Mouse (Mus musculus) spleen, adult 2 months (tissue): ENCODE measurements around the gene Pde6b. TPM values are rescaled to one million over a fixed set of nuclear protein-coding genes. Genes with fewer than 3 reads are reported as not detected.

Source experiments
- DNase-seq, 2 experiments: peaks; one replicate each; pipeline versions ENCODE4 v3.0.0 to v3.0.0-alpha.2; 2012 to 2021; ENCODE audit warnings: low spot score in 2 of 2, low read depth in 1 of 2
- H3K27ac ChIP-seq: fragments of 200-500 bp; 2 replicates; pipeline ENCODE4 v1.5.1; 2012; ENCODE audit warnings: low read length, inconsistent platforms; ENCODE audit not compliant: insufficient read depth
- H3K27me3 ChIP-seq: fragments of 200-500 bp; 2 replicates; pipeline ENCODE4 v1.6.1; 2012; ENCODE audit warnings: mild to moderate bottlenecking, moderate library complexity, low read length, inconsistent platforms; ENCODE audit not compliant: control insufficient read depth, insufficient read depth
- H3K36me3 ChIP-seq: fragments of 200-500 bp; 2 replicates; pipeline ENCODE4 v1.6.1; 2012; ENCODE audit warnings: mild to moderate bottlenecking, low read length, inconsistent platforms; ENCODE audit not compliant: control insufficient read depth, insufficient read depth
- H3K4me1 ChIP-seq: fragments of 200-500 bp; 2 replicates; pipeline ENCODE4 v1.6.1; 2011; ENCODE audit warnings: inconsistent platforms; ENCODE audit not compliant: control insufficient read depth, insufficient read depth, insufficient read length
- H3K4me3 ChIP-seq: fragments of 200-500 bp; 2 replicates; pipeline ENCODE4 v1.5.1; 2011; ENCODE audit warnings: mild to moderate bottlenecking, inconsistent platforms; ENCODE audit not compliant: insufficient read depth, insufficient read length; ENCODE audit errors: extremely low read depth
- CTCF ChIP-seq: fragments of 200-500 bp; IDR thresholded peaks from 2 replicates; pipeline ENCODE4 v1.5.1; 2011; ENCODE audit warnings: mild to moderate bottlenecking, inconsistent platforms; ENCODE audit not compliant: insufficient read depth, insufficient read length, insufficient replicate concordance; ENCODE audit errors: extremely low read depth
- POLR2A ChIP-seq: fragments of 200-500 bp; IDR thresholded peaks from 2 replicates; pipeline ENCODE4 v1.6.1; 2011; ENCODE audit warnings: low read depth, low read length, inconsistent platforms
- WGBS: fragments of 180-500 bp; shearing (Covaris S2); methylation state at CpG from one replicate; pipeline ENCODE4 v1.1.7; 2018; 5-methylcytosine and 5-hydroxymethylcytosine counted together
- polyA plus RNA-seq: library from polyadenylated mRNA; depleted of rRNA; stranded (reverse); fragments of >200 nt; gene quantifications from 2 replicates; pipeline ENCODE4 v1.2.3, GENCODE M21; 2012; rRNA removed

Gene Pde6b
- polyA plus RNA-seq = not detected in 2 replicates

DNA sequence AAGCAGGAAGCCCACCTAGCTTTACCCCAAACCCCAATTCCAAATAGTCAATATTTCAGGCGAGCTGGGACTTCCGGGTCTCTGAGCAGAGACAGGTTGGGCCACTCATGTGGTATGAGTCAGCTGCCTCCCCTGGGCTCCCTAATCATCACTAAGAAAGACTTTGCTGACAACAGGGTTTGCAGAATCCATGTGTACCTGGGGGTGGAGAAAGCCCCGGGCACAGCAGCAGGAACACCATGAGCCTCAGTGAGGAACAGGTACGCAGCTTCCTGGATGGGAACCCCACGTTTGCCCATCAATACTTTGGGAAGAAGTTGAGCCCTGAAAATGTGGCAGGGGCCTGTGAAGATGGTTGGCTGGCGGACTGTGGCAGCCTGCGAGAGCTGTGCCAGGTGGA is at the start of gene Pde6b:
TSS of gene Pde6b (plus strand) at position 191 of the 400 bp plus-strand sequence.
- 82% methylated on average over 7 of the region's 7 CpGs for WGBS
- no peak for DNase-seq
- no peak for TF ChIP-seq CTCF
- TF ChIP-seq POLR2A = no peak
- Histone ChIP-seq H3K4me3 (no peak within 1 kb of the TSS), H3K36me3 (no peaks in the 10 kb centered on the region), H3K27me3 (no peaks in the 10 kb centered on the region), H3K27ac (no peak within 1 kb of the TSS), H3K4me1 (no peaks in the 10 kb centered on the region)

DNA sequence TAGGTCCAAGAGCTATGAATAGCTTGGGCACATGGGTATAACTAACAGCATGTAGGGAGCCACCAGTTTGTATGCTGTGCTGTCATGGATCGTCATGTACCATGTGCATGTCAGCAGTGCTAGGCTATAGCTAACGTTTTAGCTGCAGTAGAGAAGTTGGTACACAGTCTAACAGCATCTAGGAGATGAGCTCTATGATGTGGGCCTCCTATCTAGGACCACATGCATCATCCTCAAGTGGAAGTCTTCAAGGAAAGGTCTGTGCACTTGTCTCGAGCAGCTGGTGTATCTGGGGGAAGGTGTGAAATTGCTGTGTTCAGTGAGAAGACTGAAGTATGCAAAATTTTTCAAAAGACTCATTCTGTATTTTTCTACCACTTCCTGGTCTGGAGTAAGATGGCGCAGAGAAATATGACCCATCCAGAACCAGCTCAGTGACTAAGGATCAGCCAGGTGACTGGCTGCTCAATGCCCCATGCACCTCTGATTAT is 44.5 kb upstream of the Pde6b start:
- H3K27me3 ChIP-seq = no peaks in the 10 kb centered on the region
- H3K36me3 ChIP-seq = peaks cover 11% of the 10 kb centered on the region
- no peak overlapping the region for H3K4me3 ChIP-seq
- TF ChIP-seq POLR2A = no peak
- no peak for TF ChIP-seq CTCF
- H3K4me1 ChIP-seq = no peaks in the 10 kb centered on the region
- no peak overlapping the region for H3K27ac ChIP-seq
- WGBS = 95% methylated on average over 4 of the region's 4 CpGs
- DNase-seq = no peak

DNA sequence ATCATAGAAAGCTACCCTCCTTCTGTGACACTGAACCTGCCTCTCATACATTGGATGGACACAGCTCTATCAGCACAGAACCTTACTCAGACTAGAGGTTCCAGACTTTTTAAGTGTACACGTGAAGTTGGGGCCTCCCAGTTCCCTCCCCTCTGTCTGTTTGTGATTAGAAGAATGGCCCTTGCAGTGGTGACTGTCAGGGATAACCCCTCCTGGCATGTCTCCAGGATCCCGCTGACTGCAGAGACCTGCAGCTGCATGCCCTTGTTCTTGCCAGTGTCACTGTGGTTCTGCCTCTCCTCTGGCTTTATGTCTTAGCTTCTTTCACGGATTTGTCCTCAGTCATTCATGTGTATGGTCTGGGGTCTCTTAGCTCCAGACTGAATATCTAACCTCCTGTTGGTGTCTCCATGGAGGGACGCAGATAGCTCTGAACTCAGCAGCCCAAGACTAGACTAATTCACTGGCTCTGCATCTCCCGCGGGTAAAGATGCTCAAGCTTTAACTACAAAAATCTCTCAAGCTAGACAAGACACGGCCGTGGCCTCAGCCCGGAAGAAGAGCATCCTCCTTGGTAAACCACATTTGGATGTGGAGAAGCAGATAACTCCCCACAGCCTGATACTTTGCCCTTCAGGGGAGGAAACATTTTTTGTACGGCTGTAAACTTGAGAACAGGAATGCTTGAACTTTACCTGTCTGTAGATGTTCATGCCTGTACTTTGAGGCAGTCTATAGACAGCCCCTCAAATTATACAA is 42.7 kb upstream of the Pde6b start:
- H3K36me3 ChIP-seq = peaks cover 9% of the 10 kb centered on the region
- no peaks in the 10 kb centered on the region for H3K27me3 ChIP-seq
- no peak for TF ChIP-seq CTCF
- TF ChIP-seq POLR2A = no peak
- no peaks in the 10 kb centered on the region for H3K4me1 ChIP-seq
- H3K4me3 ChIP-seq = no peak overlapping the region
- 66% methylated on average over 10 of the region's 10 CpGs for WGBS
- DNase-seq = no peak
- H3K27ac ChIP-seq = no peak overlapping the region

DNA sequence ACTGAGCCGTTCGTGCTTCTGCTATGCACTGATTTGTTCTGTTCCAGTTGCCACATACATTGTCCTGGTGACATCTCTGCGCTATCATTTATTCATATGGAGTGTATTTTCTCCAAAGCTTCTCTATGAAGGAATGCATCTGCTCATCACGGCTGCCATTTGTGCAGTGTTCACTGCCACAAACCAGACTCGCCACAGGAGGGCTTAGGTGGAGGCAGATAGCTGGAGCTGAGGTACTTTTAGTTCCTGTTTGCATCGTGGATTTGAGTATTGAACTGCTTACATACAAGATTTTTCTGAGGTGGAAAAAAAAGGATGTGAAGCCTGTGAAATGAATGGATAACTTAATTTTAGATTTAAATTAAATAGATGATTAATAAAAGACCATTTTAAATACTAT is 40.3 kb upstream of the Pde6b start:
- Histone ChIP-seq H3K27ac (no peak overlapping the region), H3K36me3 (peaks cover 9% of the 10 kb centered on the region), H3K27me3 (no peaks in the 10 kb centered on the region), H3K4me3 (no peak overlapping the region), H3K4me1 (no peaks in the 10 kb centered on the region)
- no peak for DNase-seq
- no peak for TF ChIP-seq CTCF
- no peak for TF ChIP-seq POLR2A
- WGBS = 75% methylated on average over 6 of the region's 6 CpGs

DNA sequence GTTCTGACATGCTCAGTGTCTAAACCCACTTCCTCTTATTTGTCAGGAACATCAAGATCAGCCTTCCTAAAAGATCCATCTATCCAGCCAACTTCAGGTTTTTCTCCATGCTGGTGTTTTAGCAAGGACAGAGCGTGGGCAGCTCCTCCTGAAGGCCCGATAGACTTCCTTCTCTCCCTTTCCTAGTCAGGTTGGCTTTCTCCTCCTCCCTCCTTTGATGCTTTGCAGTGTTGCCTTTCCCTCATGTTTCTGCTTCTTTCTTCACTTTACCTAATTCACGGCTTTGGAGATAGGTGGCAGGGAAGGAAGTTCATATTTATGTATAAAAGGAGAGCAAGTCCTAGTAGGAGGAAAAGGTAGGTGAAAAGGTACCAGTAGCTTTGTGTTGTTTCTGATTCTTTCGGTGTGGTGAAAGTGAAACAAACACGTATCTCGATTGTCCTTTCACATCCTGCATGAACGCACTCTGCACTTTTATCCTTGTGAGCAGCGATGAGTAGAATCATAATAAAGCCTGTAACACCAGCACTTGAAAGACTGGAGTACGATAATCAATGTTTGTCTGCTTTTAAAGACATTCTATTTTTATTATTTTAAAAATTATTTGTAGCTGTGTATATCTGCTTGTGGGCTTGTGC is 38.6 kb upstream of the Pde6b start:
- peaks cover 7% of the 10 kb centered on the region for H3K36me3 ChIP-seq
- no peaks in the 10 kb centered on the region for H3K4me1 ChIP-seq
- H3K4me3 ChIP-seq = no peak overlapping the region
- 80% methylated on average over 9 of the region's 9 CpGs for WGBS
- no peak for DNase-seq
- no peaks in the 10 kb centered on the region for H3K27me3 ChIP-seq
- no peak overlapping the region for H3K27ac ChIP-seq
- TF ChIP-seq CTCF (no peak), POLR2A (no peak)

DNA sequence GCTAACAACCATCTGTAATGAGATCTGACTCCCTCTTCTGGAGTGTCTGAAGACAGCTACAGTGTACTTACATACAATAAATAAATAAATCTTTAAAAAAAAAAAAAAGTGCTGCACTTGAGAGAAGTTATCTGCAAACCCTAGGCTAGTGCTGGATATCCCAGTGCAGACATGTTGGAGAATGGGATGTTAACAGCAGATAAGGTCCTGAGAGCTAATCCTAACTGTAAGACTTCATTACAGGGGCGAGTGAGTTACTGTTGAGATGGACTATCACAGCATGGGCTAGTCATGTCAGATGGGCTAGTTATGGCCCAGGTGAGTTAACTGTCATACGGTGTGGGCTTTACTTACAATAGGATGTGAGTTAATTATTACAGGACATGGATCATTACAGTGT is 34.1 kb upstream of the Pde6b start:
- no peak overlapping the region for H3K27ac ChIP-seq
- H3K27me3 ChIP-seq = no peaks in the 10 kb centered on the region
- no peak for TF ChIP-seq CTCF
- TF ChIP-seq POLR2A = no peak
- H3K4me3 ChIP-seq = no peak overlapping the region
- whole genome bisulfite sequencing = 79% methylated on average over 2 of the region's 2 CpGs
- no peak for DNase-seq
- H3K4me1 ChIP-seq = no peaks in the 10 kb centered on the region
- peaks cover 2% of the 10 kb centered on the region; the same call in 1 of the 2 replicates for H3K36me3 ChIP-seq

DNA sequence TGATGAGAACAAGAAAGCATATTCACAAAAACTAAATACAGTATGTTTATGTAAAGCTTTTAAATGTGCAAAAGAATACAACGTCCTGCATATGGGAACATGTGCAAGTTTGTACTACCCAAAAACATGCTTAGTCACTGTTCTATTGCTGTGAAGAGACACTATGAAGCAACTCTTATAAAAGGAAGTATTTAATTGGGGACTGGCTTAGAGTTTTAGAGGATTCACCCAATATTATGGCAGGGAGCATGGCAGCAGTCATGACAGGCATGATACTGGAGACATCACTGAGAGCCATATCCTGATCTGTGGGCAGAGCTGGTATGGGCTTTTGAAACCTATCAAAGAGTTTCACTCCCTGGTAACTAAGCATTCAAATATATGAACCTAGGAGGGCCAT is 30.3 kb upstream of the Pde6b start:
- no peak for DNase-seq
- H3K27ac ChIP-seq = no peak overlapping the region
- H3K4me3 ChIP-seq = no peak overlapping the region
- TF ChIP-seq CTCF = no peak
- no peak for TF ChIP-seq POLR2A
- no peaks in the 10 kb centered on the region for H3K4me1 ChIP-seq
- no peaks in the 10 kb centered on the region for H3K27me3 ChIP-seq
- 65% methylated on average over 1 of the region's 1 CpGs for WGBS
- no peaks in the 10 kb centered on the region for H3K36me3 ChIP-seq
